Mouse (Mus musculus) embryo, embryonic 11 days (tissue): ENCODE measurements at regions not wholly inside any gene's neighbourhood (a gene's known extent, or its start where the extent isn't known, plus 50 kb on each side); places are given as distances from the start of the nearest gene placed in this dataset.
A peak's percentile ranks its signal among the peaks of the same experiment; 100 is the strongest.

Experiments
- DNase-seq: peaks from one replicate; pipeline ENCODE4 v3.0.0-alpha.2; 2015

GRCm38 (mm10) chr16:62054182-62054581 is 732.4 kb downstream of the Nsun3 start:
- no peak for DNase-seq

DNA sequence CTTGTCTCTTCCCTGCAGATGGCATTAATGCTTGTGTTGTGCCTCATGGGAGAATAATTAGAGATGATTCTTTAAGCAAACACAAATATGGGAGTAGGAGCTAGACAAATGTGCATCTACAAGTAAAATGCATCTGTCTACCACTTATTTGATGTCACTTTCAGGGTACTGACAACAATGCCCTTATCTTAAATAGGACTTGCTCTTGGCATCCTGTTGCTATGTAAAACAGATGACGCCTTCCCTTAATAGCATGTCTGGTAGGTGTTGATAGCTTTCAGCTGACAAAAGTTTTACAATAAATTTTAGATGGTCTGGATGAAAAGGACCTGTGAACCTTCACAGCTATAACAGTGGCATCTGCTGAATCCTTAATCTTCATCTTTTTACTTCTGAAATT is 748.6 kb downstream of the Nsun3 start:
- no peak for DNase-seq

DNA sequence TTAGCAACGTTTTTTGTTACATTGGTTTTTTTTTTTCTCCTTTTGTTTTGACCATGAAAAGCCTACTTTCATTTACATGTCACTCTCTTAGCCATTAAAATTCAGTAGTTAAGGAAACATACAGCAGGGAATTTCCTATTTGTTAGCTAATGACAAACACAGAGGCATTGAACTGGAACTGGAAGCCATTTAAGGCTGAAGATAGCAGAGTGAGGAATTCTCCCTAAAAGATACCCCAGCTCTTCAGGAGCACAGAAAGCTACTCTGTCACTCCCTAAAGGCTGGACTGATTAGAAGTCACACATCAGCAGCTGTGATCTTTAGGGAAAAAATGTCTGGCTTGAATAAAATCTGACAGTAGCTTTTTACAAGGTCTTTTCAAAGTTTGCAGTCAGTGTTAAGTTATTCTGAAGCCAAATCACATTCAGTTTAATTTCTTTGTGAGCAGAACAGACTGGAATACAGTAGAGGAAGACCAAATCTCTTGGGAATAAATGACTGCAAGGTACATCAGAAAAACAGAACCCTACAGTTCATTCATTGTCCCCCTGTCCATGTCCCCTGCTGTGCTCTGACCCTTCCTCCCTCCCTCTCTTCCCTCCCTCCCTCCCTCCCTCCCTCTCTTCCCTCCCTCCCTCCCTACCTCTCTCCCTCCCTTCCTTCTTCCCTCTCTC is 796.1 kb downstream of the Nsun3 start:
- peak; percentile 3 for DNase-seq
